Mouse (Mus musculus): ENCODE data around the gene Dnajc11.
A peak's percentile ranks its signal among the peaks of the same experiment; 100 is the strongest.

The Dnajc11 gene

GRCm38 (mm10) chr4:151932576-151933504 lies 651 bp upstream of the Dnajc11 start:
- DNase-seq (ENCODE audit: low read depth, low spot score): no peak

GRCm38 (mm10) chr4:151934215-151934572 lies 703 bp downstream of the Dnajc11 start:
- no peak for DNase-seq (ENCODE audit: low read depth, low spot score)

GRCm38 (mm10) chr4:151937441-151937840 lies 4.0 kb downstream of the Dnajc11 start:
- DNase-seq (ENCODE audit: low read depth, low spot score): no peak

- no peak for DNase-seq (ENCODE audit: low read depth, low spot score)
Measured at GRCm38 (mm10) chr4:151938089-151938488, 4.6 kb downstream of the Dnajc11 start.

- DNase-seq (ENCODE audit: low read depth, low spot score): no peak
Measured at GRCm38 (mm10) chr4:151946211-151946610, 12.7 kb downstream of the Dnajc11 start.

GRCm38 (mm10) chr4:151948497-151949471 lies 15.3 kb downstream of the Dnajc11 start:
- no peak for DNase-seq (ENCODE audit: low read depth, low spot score)

GRCm38 (mm10) chr4:151953209-151953608 lies 19.7 kb downstream of the Dnajc11 start:
- no peak for DNase-seq (ENCODE audit: low read depth, low spot score)

GRCm38 (mm10) chr4:151955791-151956190 lies 22.3 kb downstream of the Dnajc11 start:
- no peak for DNase-seq (ENCODE audit: low read depth, low spot score)

- DNase-seq (ENCODE audit: low read depth, low spot score): no peak
Measured at GRCm38 (mm10) chr4:151957584-151958315, 24.3 kb downstream of the Dnajc11 start.

- no peak for DNase-seq (ENCODE audit: low read depth, low spot score)
Measured at GRCm38 (mm10) chr4:151959849-151960512, 26.5 kb downstream of the Dnajc11 start.

GRCm38 (mm10) chr4:151960513-151960854 lies 27.0 kb downstream of the Dnajc11 start:
- DNase-seq (ENCODE audit: low read depth, low spot score): peak; percentile 56

GRCm38 (mm10) chr4:151962817-151963216 lies 29.3 kb downstream of the Dnajc11 start:
- no peak for DNase-seq (ENCODE audit: low read depth, low spot score)

- no peak for DNase-seq (ENCODE audit: low read depth, low spot score)
Measured at GRCm38 (mm10) chr4:151968204-151968921, 34.9 kb downstream of the Dnajc11 start.

GRCm38 (mm10) chr4:151972221-151972967 lies 38.9 kb downstream of the Dnajc11 start:
- DNase-seq (ENCODE audit: low read depth, low spot score): no peak

GRCm38 (mm10) chr4:151975441-151975840 lies 42.0 kb downstream of the Dnajc11 start:
- no peak for DNase-seq (ENCODE audit: low read depth, low spot score)

- peak; percentile 50 for DNase-seq (ENCODE audit: low read depth, low spot score)
Measured at GRCm38 (mm10) chr4:151977748-151978147, 44.3 kb downstream of the Dnajc11 start.

- DNase-seq (ENCODE audit: low read depth, low spot score): no peak
Measured at GRCm38 (mm10) chr4:151980699-151981098, 47.2 kb downstream of the Dnajc11 start.

GRCm38 (mm10) chr4:151981363-151981762 lies 47.9 kb downstream of the Dnajc11 start:
- DNase-seq (ENCODE audit: low read depth, low spot score): no peak

- no peak for DNase-seq (ENCODE audit: low read depth, low spot score)
Measured at GRCm38 (mm10) chr4:151983043-151983442, 49.6 kb downstream of the Dnajc11 start.

GRCm38 (mm10) chr4:151983560-151983959 lies 50.1 kb downstream of the Dnajc11 start:
- DNase-seq (ENCODE audit: low read depth, low spot score): no peak
